Mouse (Mus musculus) neural tube, embryonic 13.5 days (tissue): ENCODE measurements around the gene Cmtm1. TPM values are rescaled to one million over a fixed set of nuclear protein-coding genes. Genes with fewer than 3 reads are reported as not detected.
A peak's percentile ranks its signal among the peaks of the same experiment; 100 is the strongest.
"Not testable (repeated sequence)": the region's sequence is repeated elsewhere in the genome, so short reads cannot be mapped to it uniquely, and the experiment has no call there.

Experiments used
- ATAC-seq: fragments of 200-750 bp; cut with Nextera tagmentation; 2 replicates; pipeline ENCODE4 v1.8.0; 2017; ENCODE audit warnings: low read depth, mild to moderate bottlenecking, moderate TSS enrichment, moderate library complexity
- H3K27ac ChIP-seq: fragments of 300-500 bp; sonication (generic); replicated peaks from 2 replicates; pipeline ENCODE4 v1.5.1; 2015; ENCODE audit warnings: moderate library complexity, mild to moderate bottlenecking, inconsistent platforms
- H3K27me3 ChIP-seq: fragments of 300-500 bp; sonication (generic); 2 replicates; pipeline ENCODE4 v1.6.1; 2015; ENCODE audit warnings: mild to moderate bottlenecking, inconsistent platforms
- H3K36me3 ChIP-seq: fragments of 300-500 bp; sonication (generic); 2 replicates; pipeline ENCODE4 v1.6.1; 2015; ENCODE audit warnings: mild to moderate bottlenecking, inconsistent platforms
- H3K4me1 ChIP-seq: fragments of 300-500 bp; sonication (generic); replicated peaks from 2 replicates; pipeline ENCODE4 v1.6.1; 2015; ENCODE audit warnings: inconsistent platforms
- H3K4me2 ChIP-seq: fragments of 300-500 bp; sonication (generic); 2 replicates; pipeline ENCODE4 v1.6.1; 2015; ENCODE audit warnings: inconsistent platforms, mild to moderate bottlenecking, moderate library complexity
- H3K4me3 ChIP-seq: fragments of 300-500 bp; sonication (generic); 2 replicates; pipeline ENCODE4 v1.5.1; 2015; ENCODE audit warnings: mild to moderate bottlenecking, inconsistent platforms
- H3K9ac ChIP-seq: fragments of 300-500 bp; sonication (generic); 2 replicates; pipeline ENCODE4 v1.6.1; 2015; ENCODE audit warnings: moderate library complexity, mild to moderate bottlenecking, inconsistent platforms
- H3K9me3 ChIP-seq: fragments of 300-500 bp; sonication (generic); 2 replicates; pipeline ENCODE4 v1.6.1; 2016; ENCODE audit warnings: inconsistent platforms
- WGBS: fragments of 180-500 bp; shearing (Covaris S2); methylation state at CpG from one replicate; pipeline ENCODE4 v1.1.7; 2015; 5-methylcytosine and 5-hydroxymethylcytosine counted together
- polyA plus RNA-seq: library from polyadenylated mRNA; unstranded; fragments of >200 nt; fragmentation: Nextera tagmentation; extraction: Ambion mirVana; gene quantifications from 2 replicates; pipeline ENCODE4 v1.2.1, GENCODE M21; 2015

Cmtm1 gene
- polyA plus RNA-seq, 1 experiment from 2014 or later, result not detected

DNA sequence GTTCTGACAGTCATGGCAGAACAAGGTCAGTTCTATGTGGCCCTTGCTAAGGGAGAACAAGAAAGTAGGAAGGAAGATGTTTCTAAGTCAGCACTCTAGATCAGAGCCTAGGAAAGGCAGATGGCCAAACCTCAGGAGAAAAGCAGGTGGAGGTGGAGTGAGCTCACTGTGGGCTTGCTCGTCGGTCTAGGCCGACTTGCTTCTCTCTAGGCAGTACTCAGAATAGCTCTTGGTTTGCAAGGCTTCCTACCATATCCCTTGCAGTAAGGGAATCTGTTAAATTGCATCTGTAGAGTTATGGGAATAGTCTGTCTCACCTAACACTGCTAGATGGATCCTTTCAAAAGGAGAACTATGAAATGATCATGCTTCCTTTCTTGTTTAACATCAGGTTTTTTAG lies 2.1 kb upstream of the Cmtm1 start:
- not testable (repeated sequence) for H3K4me3 ChIP-seq, ATAC-seq, H3K27me3 ChIP-seq, H3K4me1 ChIP-seq, H3K4me2 ChIP-seq, H3K9ac ChIP-seq, H3K36me3 ChIP-seq, H3K27ac ChIP-seq, H3K9me3 ChIP-seq
- WGBS, result 85% methylated on average over 3 of the region's 3 CpGs

DNA sequence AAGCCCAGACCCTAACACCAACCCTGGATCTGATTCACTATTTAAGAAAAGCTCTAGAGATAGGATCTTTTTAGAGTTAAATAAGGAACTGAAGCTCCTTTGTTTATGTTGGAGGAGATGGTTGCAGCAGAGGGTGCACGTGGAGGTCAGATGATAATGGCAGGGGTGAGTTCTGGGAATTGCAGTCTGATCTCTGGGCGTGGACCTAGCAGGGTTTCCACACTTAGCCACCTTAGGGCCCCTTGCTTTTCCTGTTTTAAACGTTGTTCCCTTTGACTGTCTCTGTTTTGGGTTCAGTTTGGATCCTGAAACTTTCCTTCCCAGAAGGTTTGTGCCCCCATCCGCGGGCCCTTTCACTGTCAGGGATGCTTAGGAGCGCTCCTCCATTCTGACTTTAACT lies 1.6 kb downstream of the Cmtm1 start:
- not testable (repeated sequence) for H3K27me3 ChIP-seq, H3K27ac ChIP-seq, H3K9ac ChIP-seq, H3K36me3 ChIP-seq, H3K4me1 ChIP-seq, H3K4me2 ChIP-seq, H3K4me3 ChIP-seq, ATAC-seq, H3K9me3 ChIP-seq
- 45% methylated on average over 6 of the region's 6 CpGs for WGBS

DNA sequence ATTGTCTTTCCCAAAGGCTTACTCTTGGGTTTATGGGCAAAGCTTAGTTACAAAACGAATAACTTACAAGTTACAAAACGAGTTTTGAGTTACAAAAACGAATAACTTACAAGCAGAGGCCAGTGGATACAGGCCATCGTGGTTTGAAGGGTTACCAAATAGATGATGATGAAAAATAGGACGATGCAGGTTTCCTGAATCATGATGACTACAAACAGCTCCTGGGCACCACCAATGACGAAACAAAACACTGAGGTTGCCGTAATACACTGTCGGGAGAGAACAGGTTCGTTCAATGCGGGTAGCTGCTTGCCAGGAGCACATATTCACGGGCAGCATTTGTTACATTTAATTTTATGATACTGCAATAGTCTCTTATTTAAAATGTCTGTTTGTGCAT lies 5.0 kb downstream of the Cmtm1 start:
- WGBS, result 89% methylated on average over 11 of the region's 11 CpGs
- no peak overlapping the region for H3K27ac ChIP-seq
- H3K9me3 ChIP-seq, result no peaks in the 10 kb centered on the region
- no peak overlapping the region for H3K4me3 ChIP-seq
- peaks cover 15% of the 10 kb centered on the region for H3K4me1 ChIP-seq
- no peaks in the 10 kb centered on the region for H3K36me3 ChIP-seq
- no peak overlapping the region for H3K4me2 ChIP-seq
- H3K27me3 ChIP-seq, result no peaks in the 10 kb centered on the region
- no peak overlapping the region for H3K9ac ChIP-seq
- ATAC-seq, result no peak

- H3K4me1 ChIP-seq, result peaks cover 15% of the 10 kb centered on the region
- not testable (repeated sequence) for H3K9me3 ChIP-seq, ATAC-seq, H3K36me3 ChIP-seq, H3K9ac ChIP-seq, H3K27me3 ChIP-seq, H3K4me2 ChIP-seq, H3K27ac ChIP-seq, H3K4me3 ChIP-seq
- WGBS, result 87% methylated on average over 4 of the region's 4 CpGs
Observed at GRCm38 (mm10) chr8:104302536-104302935, 7.4 kb downstream of the Cmtm1 start.

- H3K36me3 ChIP-seq, H3K9me3 ChIP-seq, H3K9ac ChIP-seq, H3K4me3 ChIP-seq, H3K4me2 ChIP-seq, H3K27ac ChIP-seq, H3K27me3 ChIP-seq: not testable (repeated sequence)
- 0 out of 2 replicates have a peak, but pooled peaks have one; percentile 59 for ATAC-seq
- 6% methylated on average over 3 of the region's 3 CpGs for WGBS
- H3K4me1 ChIP-seq, result peaks cover 15% of the 10 kb centered on the region
Observed at GRCm38 (mm10) chr8:104301577-104301976, 8.4 kb downstream of the Cmtm1 start.

- no peaks in the 10 kb centered on the region for H3K36me3 ChIP-seq
- H3K4me2 ChIP-seq, result no peak overlapping the region
- WGBS, result 81% methylated on average over 1 of the region's 1 CpGs
- no peak for ATAC-seq
- H3K9me3 ChIP-seq, result no peaks in the 10 kb centered on the region
- no peaks in the 10 kb centered on the region for H3K27me3 ChIP-seq
- no peak overlapping the region for H3K9ac ChIP-seq
- H3K27ac ChIP-seq, result no peak overlapping the region
- no peaks in the 10 kb centered on the region for H3K4me1 ChIP-seq
- H3K4me3 ChIP-seq, result no peak overlapping the region
Observed at GRCm38 (mm10) chr8:104294396-104294795, 15.5 kb downstream of the Cmtm1 start.

DNA sequence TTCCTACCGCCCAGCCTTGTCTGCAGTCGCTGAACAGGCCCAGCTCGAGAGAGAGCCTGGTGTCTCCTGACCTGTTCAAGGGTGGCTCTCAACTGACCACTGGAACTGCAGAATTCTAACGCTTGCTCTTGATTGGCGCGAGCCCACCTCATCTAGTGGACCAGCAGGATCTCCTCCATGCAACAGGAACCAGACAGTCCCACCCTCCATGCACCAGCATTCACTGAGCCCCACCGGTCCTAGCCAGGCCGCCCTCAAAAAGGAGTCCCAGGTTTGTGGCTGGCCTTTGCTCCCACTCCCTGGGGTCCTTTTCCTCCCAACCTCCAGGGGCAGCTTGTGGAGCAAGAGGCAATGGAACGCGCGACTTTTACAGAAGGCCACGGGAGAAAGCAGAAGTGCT lies 16.9 kb downstream of the Cmtm1 start, which contains the start of gene Cmtm2a:
Gene Cmtm2a, minus strand, starts transcription at position 101 of the 400 bp plus-strand sequence.
- H3K4me1 ChIP-seq, H3K36me3 ChIP-seq, ATAC-seq, H3K9me3 ChIP-seq, H3K27ac ChIP-seq, H3K4me3 ChIP-seq, H3K27me3 ChIP-seq, H3K4me2 ChIP-seq, H3K9ac ChIP-seq: not testable (repeated sequence)
- 90% methylated on average over 12 of the region's 12 CpGs for WGBS

DNA sequence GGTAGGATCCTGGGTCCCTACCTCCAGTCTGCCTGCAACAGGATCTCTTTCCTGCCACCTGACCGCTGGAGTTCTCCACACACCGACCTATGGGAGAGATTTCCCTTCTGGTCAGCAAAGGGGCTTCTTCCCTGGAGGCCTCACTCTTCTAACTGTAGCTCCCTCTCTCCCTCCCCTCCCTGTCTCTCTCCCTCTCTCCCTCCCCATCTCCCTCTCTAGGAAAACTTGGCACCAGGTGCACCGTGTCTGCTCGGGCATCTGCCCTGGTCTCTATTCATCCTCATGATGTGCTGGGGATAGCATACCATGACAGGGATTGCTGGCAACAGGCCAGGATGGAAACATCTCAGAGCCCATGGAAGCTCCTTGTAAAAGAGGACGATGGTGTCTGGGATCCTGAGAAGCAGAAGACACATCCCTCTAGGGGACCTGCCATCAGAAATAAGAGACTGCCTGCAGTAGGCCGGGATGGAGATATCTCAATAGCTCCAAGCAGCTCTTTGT lies 41.0 kb downstream of the Cmtm1 start:
- H3K4me3 ChIP-seq, result no peak overlapping the region
- no peaks in the 10 kb centered on the region for H3K27me3 ChIP-seq
- H3K9me3 ChIP-seq, result no peaks in the 10 kb centered on the region
- 82% methylated on average over 6 of the region's 6 CpGs for WGBS
- H3K4me2 ChIP-seq, result no peak overlapping the region
- ATAC-seq, result no peak
- H3K27ac ChIP-seq, result no peak overlapping the region
- no peaks in the 10 kb centered on the region for H3K4me1 ChIP-seq
- peaks cover 9% of the 10 kb centered on the region; the same call in 1 of the 2 replicates for H3K36me3 ChIP-seq
- H3K9ac ChIP-seq, result no peak overlapping the region

- peaks cover 15% of the 10 kb centered on the region for H3K36me3 ChIP-seq
- H3K4me2 ChIP-seq, result no peak overlapping the region
- H3K9ac ChIP-seq, result no peak overlapping the region
- no peak overlapping the region for H3K27ac ChIP-seq
- no peak for ATAC-seq
- H3K4me3 ChIP-seq, result no peak overlapping the region
- no peaks in the 10 kb centered on the region for H3K9me3 ChIP-seq
- no peaks in the 10 kb centered on the region for H3K4me1 ChIP-seq
- no peaks in the 10 kb centered on the region for H3K27me3 ChIP-seq
Observed at GRCm38 (mm10) chr8:104268368-104268767, 41.6 kb downstream of the Cmtm1 start.

DNA sequence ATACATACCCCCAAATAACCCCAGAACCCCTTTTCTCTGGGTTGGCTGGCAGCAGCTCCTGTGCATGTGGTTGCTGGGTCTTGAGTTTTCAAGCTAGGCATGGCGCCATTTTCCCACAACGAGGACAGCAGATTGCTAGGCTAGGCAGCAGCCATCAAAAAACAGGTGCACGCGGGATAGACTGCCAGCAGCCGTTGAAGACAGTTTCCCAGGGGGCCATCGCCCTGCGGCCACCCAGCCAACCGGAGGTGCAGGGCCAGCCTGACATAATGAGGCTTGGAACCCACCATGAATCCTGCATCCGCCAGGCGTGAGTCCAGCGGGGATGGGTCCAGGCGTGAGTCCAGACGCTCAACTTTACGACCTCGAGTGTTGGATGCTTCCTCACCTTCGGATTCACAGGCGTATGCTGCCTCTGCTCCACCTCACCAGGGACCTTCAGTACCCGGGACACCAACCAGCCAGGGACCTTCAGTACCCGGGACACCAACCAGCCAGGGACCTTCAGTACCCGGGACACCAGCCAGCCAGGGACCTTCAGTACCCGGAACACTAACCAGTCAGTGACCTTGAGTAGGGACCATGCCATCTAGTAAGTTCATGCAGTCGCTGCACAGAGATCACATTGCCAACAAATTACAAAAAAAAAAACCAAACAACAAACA lies 45.5 kb downstream of the Cmtm1 start:
- H3K9me3 ChIP-seq, ATAC-seq, H3K27me3 ChIP-seq, H3K9ac ChIP-seq, H3K4me2 ChIP-seq, H3K4me3 ChIP-seq, H3K4me1 ChIP-seq, H3K27ac ChIP-seq: not testable (repeated sequence)
- WGBS, result 93% methylated on average over 22 of the region's 22 CpGs
- H3K36me3 ChIP-seq, result peaks cover 23% of the 10 kb centered on the region

DNA sequence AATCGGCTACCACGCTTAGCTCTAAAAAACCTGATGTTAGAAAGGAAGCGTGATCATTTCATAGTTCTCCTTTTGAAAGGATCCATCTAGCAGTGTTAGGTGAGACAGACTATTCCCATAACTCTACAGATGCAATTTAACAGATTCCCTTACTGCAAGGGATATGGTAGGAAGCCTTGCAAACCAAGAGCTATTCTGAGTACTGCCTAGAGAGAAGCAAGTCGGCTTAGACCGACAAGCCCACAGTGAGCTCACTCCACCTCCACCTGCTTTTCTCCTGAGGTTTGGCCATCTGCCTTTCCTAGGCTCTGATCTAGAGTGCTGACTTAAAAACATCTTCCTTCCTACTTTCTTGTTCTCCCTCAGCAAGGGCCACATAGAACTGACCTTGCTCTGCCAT lies 48.1 kb downstream of the Cmtm1 start:
- not testable (repeated sequence) for H3K4me2 ChIP-seq, ATAC-seq, H3K4me3 ChIP-seq, H3K4me1 ChIP-seq, H3K27ac ChIP-seq, H3K9ac ChIP-seq, H3K27me3 ChIP-seq
- Histone ChIP-seq H3K36me3 (peaks cover 46% of the 10 kb centered on the region), H3K9me3 (peaks cover 12% of the 10 kb centered on the region)
- 95% methylated on average over 5 of the region's 5 CpGs for WGBS

DNA sequence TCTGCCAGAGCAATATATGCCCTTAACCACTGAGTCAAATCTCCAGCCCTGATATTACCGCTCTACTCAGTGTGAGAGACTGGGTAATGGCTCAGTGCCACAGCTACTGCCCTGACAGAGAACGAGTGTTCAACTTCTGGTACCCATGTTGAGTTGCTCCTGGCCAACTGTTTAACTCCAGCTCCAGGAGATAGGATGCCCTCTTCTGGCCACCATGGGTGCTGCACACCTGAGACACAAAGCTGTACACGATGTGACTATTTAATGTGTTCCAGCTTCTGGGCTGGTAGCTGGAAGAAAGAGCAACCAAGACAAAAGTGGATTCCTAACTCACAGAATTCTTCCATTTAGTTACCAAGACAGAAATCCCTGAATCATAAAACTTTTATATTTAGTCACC lies 56.9 kb downstream of the Cmtm1 start:
- no peaks in the 10 kb centered on the region for H3K27me3 ChIP-seq
- no peak overlapping the region for H3K9ac ChIP-seq
- H3K9me3 ChIP-seq, result 0 out of 2 replicates have a peak, but pooled peaks cover 4% of the 10 kb centered on the region
- H3K4me3 ChIP-seq, result no peak overlapping the region
- peaks cover 15% of the 10 kb centered on the region for H3K4me1 ChIP-seq
- H3K36me3 ChIP-seq, result peaks cover 10% of the 10 kb centered on the region
- WGBS, result 91% methylated on average over 3 of the region's 3 CpGs
- no peak for ATAC-seq
- no peak overlapping the region for H3K27ac ChIP-seq
- no peak overlapping the region for H3K4me2 ChIP-seq

- Histone ChIP-seq H3K9me3 (no peaks in the 10 kb centered on the region), H3K4me2 (peak overlapping the region; percentile 78), H3K4me1 (peaks cover 30% of the 10 kb centered on the region), H3K9ac (peak overlapping the region; percentile 75), H3K36me3 (no peaks in the 10 kb centered on the region), H3K27me3 (no peaks in the 10 kb centered on the region), H3K4me3 (peak overlapping the region; percentile 67), H3K27ac (no peak overlapping the region)
- WGBS, result under 1% methylated on average over 7 of the region's 7 CpGs
- no peak for ATAC-seq
Observed at GRCm38 (mm10) chr8:104251461-104251860, 58.5 kb downstream of the Cmtm1 start.
